Mouse (Mus musculus): Measurements from ENCODE around the gene Crygn.

GRCm38 (mm10) chr5:24749731-24750130 lies 8.1 kb downstream of the Crygn start:
- no peak for TF ChIP-seq CTCF (IDR thresholded peaks at IDR 0.05; ENCODE audit: borderline replicate concordance, insufficient read depth, low read depth, low read length)
- TF ChIP-seq POLR2A (IDR thresholded peaks at IDR 0.05; ENCODE audit: borderline replicate concordance, insufficient read depth, low read length): no peak

Measured in cerebellum, adult 2 months (tissue).